Mouse (Mus musculus) hindbrain, embryonic 14.5 days (tissue): ENCODE measurements around the gene Dpagt1. TPM values are rescaled to one million over a fixed set of nuclear protein-coding genes. Genes with fewer than 3 reads are reported as not detected.
A peak's percentile ranks its signal among the peaks of the same experiment; 100 is the strongest.

ENCODE experiments used
- ATAC-seq: fragments of 200-750 bp; cut with Nextera tagmentation; 2 replicates; pipeline ENCODE4 v1.8.0; 2017; ENCODE audit warnings: moderate number of reproducible peaks, mild to moderate bottlenecking, moderate TSS enrichment, moderate library complexity; ENCODE audit not compliant: low FRiP score
- DNase-seq: peaks from one replicate; pipeline ENCODE4 v3.0.0-alpha.2; 2015; ENCODE audit warnings: low spot score
- H3K27ac ChIP-seq: fragments of 300-500 bp; sonication (generic); 2 replicates; pipeline ENCODE4 v1.5.1; 2014; ENCODE audit warnings: mild to moderate bottlenecking, moderate library complexity
- H3K27me3 ChIP-seq: fragments of 300-500 bp; sonication (generic); 2 replicates; pipeline ENCODE4 v1.6.1; 2014; ENCODE audit warnings: mild to moderate bottlenecking, low read length, mixed read lengths; ENCODE audit not compliant: control insufficient read depth, insufficient read depth
- H3K36me3 ChIP-seq: fragments of 300-500 bp; sonication (generic); replicated peaks from 2 replicates; pipeline ENCODE4 v1.6.1; 2014; ENCODE audit not compliant: control insufficient read depth, insufficient read depth
- H3K4me1 ChIP-seq: fragments of 300-500 bp; sonication (generic); replicated peaks from 2 replicates; pipeline ENCODE4 v1.6.1; 2014; ENCODE audit warnings: antibody characterized with exemption, low read length, mixed read lengths; ENCODE audit not compliant: control insufficient read depth, insufficient read depth
- H3K4me2 ChIP-seq: fragments of 300-500 bp; sonication (generic); replicated peaks from 2 replicates; pipeline ENCODE4 v1.6.1; 2014; ENCODE audit warnings: mild to moderate bottlenecking, moderate library complexity
- H3K4me3 ChIP-seq: fragments of 300-500 bp; sonication (generic); replicated peaks from 2 replicates; pipeline ENCODE4 v1.5.1; 2014; ENCODE audit warnings: mild to moderate bottlenecking, low read length
- H3K9ac ChIP-seq: fragments of 300-500 bp; sonication (generic); 2 replicates; pipeline ENCODE4 v1.6.1; 2014
- H3K9me3 ChIP-seq: fragments of 300-500 bp; sonication (generic); 2 replicates; pipeline ENCODE4 v1.6.1; 2016; ENCODE audit warnings: low read length; ENCODE audit not compliant: control insufficient read depth
- WGBS: fragments of 180-500 bp; shearing (Covaris S2); extraction: QIAGEN DNeasy Blood & Tissue Kit; methylation state at CpG from one replicate; pipeline ENCODE4 v1.1.7; 2014; 5-methylcytosine and 5-hydroxymethylcytosine counted together
- polyA plus RNA-seq: library from polyadenylated mRNA; unstranded; fragments of >200 nt; fragmentation: Nextera tagmentation; extraction: Ambion mirVana; gene quantifications from 2 replicates; pipeline ENCODE4 v1.2.1, GENCODE M21; 2014

Gene Dpagt1
- polyA plus RNA-seq, 1 experiment from 2014 or later, result 36.1 TPM

DNA sequence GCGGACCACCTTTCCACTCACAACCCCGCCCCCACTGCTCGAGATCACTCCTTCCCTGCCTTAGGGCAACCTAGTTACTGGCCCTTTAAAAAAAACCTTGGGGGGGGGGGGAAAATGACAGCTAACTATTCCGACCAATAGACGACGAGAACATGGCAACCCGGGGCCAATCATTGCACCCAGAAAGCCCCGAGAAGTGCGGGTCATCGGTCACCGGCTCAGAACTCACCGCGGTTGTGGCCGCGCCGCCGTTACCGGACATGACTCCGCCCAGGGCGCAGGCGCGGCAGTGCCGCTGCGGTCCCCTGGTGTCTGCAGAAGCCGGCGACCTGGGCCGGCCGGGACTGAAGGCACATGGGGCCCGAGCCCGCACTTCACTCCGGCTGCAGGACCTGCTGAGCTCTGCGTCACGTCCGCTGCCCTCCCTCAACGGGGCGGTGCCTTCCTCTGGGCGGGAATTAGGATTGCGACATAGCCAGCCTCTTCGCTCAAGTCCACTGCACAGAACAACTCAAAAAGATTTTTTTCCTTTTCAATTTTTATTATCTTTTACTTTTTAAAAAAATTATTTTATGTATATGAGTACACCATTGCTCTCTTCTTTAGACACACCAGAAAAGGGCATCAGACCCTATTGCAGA is 18.1 kb downstream of the Dpagt1 start, which contains the start of gene Hmbs:
TSS of gene Hmbs (minus strand) at position 448 of the 641 bp plus-strand sequence.
- Histone ChIP-seq H3K27me3 (no peaks in the 10 kb centered on the region), H3K36me3 (peaks cover 35% of the 10 kb centered on the region), H3K9me3 (no peaks in the 10 kb centered on the region), H3K4me3 (peak within 1 kb of the TSS; percentile 92), H3K4me2 (peak within 1 kb of the TSS; percentile 73), H3K9ac (peak within 1 kb of the TSS; percentile 84), H3K27ac (peak within 1 kb of the TSS; percentile 99), H3K4me1 (peaks cover 6% of the 10 kb centered on the region)
- DNase-seq (peak; percentile 85), ATAC-seq (peak; percentile 95)
- WGBS, result under 1% methylated on average over 39 of the region's 39 CpGs

DNA sequence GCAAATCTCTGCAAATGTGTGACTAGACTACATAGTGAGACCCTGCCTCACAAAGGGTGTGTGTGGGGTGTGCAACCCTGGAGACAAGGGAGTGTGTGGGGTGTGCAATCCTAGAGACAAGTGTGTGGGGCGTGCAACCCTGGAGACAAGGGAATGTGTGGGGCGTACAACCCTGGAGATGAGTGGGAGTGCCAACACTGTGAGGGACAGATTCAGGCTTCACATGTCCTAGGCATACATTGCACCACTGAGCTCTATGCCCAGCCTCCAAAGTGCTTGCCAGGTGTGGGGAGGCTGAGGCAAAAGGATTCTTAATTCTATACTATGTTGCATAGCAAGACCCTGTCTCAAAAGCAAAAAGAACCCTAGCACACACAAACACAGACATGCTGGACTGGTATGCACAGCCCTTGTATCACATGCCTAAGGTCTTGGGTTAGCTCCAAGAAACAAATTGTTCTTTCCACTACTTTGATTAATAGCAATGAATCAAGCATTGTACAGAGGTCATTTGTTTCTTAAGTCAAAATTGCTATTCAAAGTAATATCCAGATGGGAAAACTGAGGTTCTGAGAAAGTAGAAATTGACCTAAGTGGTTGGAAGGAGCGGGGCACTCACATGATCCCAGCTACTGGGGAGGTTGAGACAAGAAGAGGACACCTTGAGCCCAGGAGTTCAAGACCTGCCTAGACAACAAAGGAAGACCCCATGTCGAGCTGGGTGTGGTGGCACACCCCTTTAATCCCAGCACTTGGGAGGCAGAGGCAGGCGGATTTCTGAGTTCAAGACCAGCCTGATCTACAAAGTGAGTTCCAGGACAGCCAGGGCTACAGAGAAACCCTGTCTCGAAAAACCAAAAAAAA is 20.0 kb downstream of the Dpagt1 start:
- H3K27me3 ChIP-seq, result no peaks in the 10 kb centered on the region
- H3K9me3 ChIP-seq, result no peaks in the 10 kb centered on the region
- WGBS, result 91% methylated on average over 6 of the region's 6 CpGs
- H3K27ac ChIP-seq, result no peak overlapping the region
- H3K4me3 ChIP-seq, result no peak overlapping the region
- H3K36me3 ChIP-seq, result peaks cover 48% of the 10 kb centered on the region
- H3K4me2 ChIP-seq, result no peak overlapping the region
- no peak for DNase-seq
- peaks cover 6% of the 10 kb centered on the region for H3K4me1 ChIP-seq
- ATAC-seq, result no peak
- H3K9ac ChIP-seq, result no peak overlapping the region

DNA sequence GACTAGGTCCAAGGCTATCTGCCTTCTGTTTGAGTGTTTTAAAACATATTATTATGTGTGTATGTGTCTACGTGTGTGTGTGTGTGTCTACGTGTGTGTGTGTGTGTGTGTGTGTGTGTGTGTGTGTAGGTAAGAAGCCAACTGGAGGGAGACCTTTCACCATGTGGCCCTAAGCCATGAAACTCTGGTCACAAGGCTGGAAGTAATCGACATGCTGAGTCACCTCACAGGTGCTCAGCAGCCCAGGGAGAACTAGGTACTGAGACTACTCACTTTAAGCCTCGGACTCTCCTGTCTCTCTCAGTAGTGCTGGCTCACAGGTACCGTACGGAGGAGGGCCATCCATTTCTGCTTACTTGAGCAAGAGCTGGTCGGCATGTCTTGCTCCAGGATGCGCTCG is 21.3 kb downstream of the Dpagt1 start:
- ATAC-seq, result no peak
- Histone ChIP-seq H3K27me3 (no peaks in the 10 kb centered on the region), H3K4me3 (no peak overlapping the region), H3K9ac (no peak overlapping the region), H3K4me1 (peaks cover 6% of the 10 kb centered on the region), H3K9me3 (no peaks in the 10 kb centered on the region), H3K4me2 (no peak overlapping the region), H3K27ac (no peak overlapping the region), H3K36me3 (peaks cover 62% of the 10 kb centered on the region)
- WGBS, result 96% methylated on average over 9 of the region's 9 CpGs
- DNase-seq, result no peak

DNA sequence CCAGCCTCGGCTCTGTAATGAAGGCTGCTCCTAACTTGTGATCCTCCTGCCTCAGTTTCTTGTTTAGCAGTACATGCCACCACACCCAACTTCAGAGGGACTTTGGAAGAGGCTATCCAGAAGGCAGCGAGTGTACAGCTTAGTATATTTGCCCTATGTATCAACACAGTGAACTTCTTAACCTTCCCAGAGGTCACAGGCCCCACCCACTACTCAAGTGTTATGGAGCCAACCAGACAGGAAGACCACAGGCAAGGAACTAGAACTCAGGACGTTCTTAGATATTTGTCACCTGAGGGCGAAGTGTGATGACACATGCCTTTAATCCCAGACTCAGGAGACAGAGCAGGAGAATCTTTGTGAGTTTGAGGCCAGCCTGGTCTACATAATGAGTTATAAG is 21.8 kb downstream of the Dpagt1 start:
- peaks cover 66% of the 10 kb centered on the region for H3K36me3 ChIP-seq
- ATAC-seq, result no peak
- WGBS, result 93% methylated on average over 4 of the region's 4 CpGs

DNA sequence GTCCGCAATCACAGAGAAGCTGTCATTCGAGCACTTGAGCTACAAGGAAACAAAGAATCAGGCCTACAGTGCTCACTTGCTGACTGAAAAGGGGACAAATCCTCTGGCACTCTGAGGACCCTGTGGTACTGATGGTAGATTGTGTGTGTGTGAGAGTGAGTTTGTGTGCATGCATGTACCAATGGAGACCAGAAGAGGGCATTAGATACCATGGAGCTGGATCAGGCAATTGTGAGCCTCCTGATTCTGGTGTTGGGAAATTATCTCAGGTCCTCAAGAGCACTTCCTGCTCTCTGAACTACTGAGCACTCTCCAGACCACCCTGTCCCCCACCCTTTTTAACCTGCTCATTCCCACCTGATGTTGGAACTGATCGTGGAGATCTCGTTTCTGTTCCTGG is 22.7 kb downstream of the Dpagt1 start:
- Histone ChIP-seq H3K4me3 (no peak overlapping the region), H3K4me2 (no peak overlapping the region), H3K36me3 (peaks cover 76% of the 10 kb centered on the region), H3K27me3 (no peaks in the 10 kb centered on the region), H3K27ac (no peak overlapping the region), H3K4me1 (no peaks in the 10 kb centered on the region; the same call in 1 of the 2 replicates), H3K9ac (no peak overlapping the region), H3K9me3 (no peaks in the 10 kb centered on the region)
- no peak for ATAC-seq
- 96% methylated on average over 4 of the region's 4 CpGs for WGBS
- no peak for DNase-seq

More for the DNA sequence above, 21.8 kb downstream of the Dpagt1 start:
- no peak overlapping the region for H3K4me3 ChIP-seq
- no peak for DNase-seq
- no peaks in the 10 kb centered on the region for H3K9me3 ChIP-seq
- peaks cover 6% of the 10 kb centered on the region for H3K4me1 ChIP-seq
- H3K9ac ChIP-seq, result no peak overlapping the region
- no peak overlapping the region for H3K4me2 ChIP-seq
- no peak overlapping the region for H3K27ac ChIP-seq
- H3K27me3 ChIP-seq, result no peaks in the 10 kb centered on the region

DNA sequence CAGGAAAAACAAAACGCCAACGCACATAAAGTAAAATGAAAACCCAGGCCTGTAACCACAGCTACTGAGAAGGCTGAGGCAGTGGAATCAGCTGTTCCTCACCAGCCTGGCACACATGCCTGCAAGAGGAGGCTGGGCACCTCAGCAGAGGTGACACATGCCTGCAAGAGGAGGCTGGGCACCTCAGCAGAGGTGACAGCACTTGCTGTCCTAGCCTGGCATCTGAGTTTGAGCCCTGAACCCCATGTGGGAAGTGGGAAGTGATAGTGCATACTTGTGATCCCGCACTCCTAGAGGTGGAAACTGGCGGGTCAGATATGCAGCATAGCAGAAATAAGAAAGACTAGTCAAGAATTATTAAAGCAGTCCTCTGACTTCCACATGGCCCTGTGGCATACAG is 25.6 kb downstream of the Dpagt1 start:
- no peak overlapping the region for H3K4me2 ChIP-seq
- H3K27ac ChIP-seq, result no peak overlapping the region
- no peak overlapping the region for H3K4me3 ChIP-seq
- no peak for ATAC-seq
- no peaks in the 10 kb centered on the region for H3K27me3 ChIP-seq
- DNase-seq, result no peak
- H3K9ac ChIP-seq, result no peak overlapping the region
- H3K36me3 ChIP-seq, result peaks cover 98% of the 10 kb centered on the region
- 100% methylated on average over 4 of the region's 4 CpGs for WGBS
- no peaks in the 10 kb centered on the region for H3K9me3 ChIP-seq
- no peaks in the 10 kb centered on the region for H3K4me1 ChIP-seq

DNA sequence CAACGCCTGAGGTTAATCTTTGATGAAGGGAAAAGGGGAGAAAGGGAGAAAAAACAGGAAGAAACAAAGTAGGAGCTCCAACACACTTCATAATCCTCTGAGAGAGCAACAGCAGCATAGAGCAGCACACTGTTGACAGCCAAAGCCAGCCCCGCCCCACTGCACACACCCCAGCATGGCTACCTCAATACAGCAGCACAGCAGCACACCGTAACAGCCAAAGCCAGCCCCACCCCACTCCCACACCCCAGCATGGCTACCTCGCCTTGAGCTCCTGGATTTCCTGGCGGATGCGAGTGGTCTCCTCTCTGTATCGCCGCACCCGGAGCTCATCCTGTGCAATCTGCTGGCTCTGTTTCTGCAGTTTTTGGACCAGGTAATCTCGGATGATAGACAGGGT is 26.5 kb downstream of the Dpagt1 start:
- Histone ChIP-seq H3K36me3 (peaks cover 98% of the 10 kb centered on the region), H3K4me1 (no peaks in the 10 kb centered on the region), H3K9me3 (no peaks in the 10 kb centered on the region), H3K27ac (no peak overlapping the region), H3K4me2 (no peak overlapping the region), H3K4me3 (no peak overlapping the region), H3K27me3 (no peaks in the 10 kb centered on the region), H3K9ac (no peak overlapping the region)
- ATAC-seq, result no peak
- 93% methylated on average over 10 of the region's 10 CpGs for WGBS
- no peak for DNase-seq

DNA sequence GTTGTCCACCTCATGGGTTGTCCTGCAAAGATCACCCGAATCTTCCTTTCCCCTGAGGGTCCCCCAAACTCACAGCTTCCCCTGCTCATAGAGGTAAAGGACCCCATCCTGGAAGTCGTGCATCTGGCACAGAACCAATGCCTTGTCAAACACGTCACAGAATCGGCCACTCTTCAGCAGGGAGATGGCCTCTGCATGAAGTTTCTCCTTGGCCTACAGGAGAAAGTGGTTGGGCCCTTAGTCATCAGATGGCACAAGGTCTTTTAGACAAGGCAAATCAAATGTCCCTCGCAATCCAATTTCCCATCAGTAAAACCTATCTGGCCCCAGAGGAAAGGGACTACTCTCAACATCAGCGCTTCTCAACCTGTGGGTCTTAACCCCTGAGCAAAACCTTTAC is 27.3 kb downstream of the Dpagt1 start:
- Histone ChIP-seq H3K27ac (no peak overlapping the region), H3K36me3 (peaks cover 98% of the 10 kb centered on the region), H3K4me1 (no peaks in the 10 kb centered on the region), H3K9ac (no peak overlapping the region), H3K4me3 (no peak overlapping the region), H3K9me3 (no peaks in the 10 kb centered on the region), H3K27me3 (no peaks in the 10 kb centered on the region), H3K4me2 (no peak overlapping the region)
- no peak for DNase-seq
- 97% methylated on average over 6 of the region's 6 CpGs for WGBS
- no peak for ATAC-seq

DNA sequence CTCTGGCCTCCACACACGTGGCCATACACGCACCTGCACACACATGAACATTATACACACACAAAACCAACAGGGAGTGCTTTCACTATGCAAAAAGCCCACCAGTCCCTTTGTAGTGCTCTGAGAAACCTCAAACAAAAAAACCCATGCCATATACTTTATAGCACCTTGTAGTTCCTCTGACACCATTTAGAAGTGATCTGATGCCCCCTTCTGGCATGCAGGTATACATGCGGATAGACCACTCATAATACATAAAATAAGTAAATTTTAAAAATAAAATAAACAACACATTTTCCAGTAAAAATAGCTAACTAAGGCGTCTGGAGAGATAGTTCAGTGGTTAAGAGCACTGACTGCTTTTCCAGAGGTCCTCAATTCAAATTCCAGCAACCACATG is 31.4 kb downstream of the Dpagt1 start:
- Histone ChIP-seq H3K9me3 (no peaks in the 10 kb centered on the region), H3K4me1 (peaks cover 7% of the 10 kb centered on the region), H3K4me3 (no peak overlapping the region), H3K36me3 (peaks cover 72% of the 10 kb centered on the region), H3K27ac (no peak overlapping the region), H3K4me2 (no peak overlapping the region), H3K27me3 (no peaks in the 10 kb centered on the region), H3K9ac (no peak overlapping the region)
- ATAC-seq (no peak), DNase-seq (peak; percentile 48)
- WGBS, result 76% methylated on average over 4 of the region's 4 CpGs
